Mouse (Mus musculus) kidney, embryonic 15.5 days (tissue): ENCODE measurements around the gene Trappc1. TPM values are rescaled to one million over a fixed set of nuclear protein-coding genes. Genes with fewer than 3 reads are reported as not detected.
A peak's percentile ranks its signal among the peaks of the same experiment; 100 is the strongest.

ENCODE experiments used
- ATAC-seq: fragments of 200-750 bp; cut with Nextera tagmentation; replicated peaks from 2 replicates; pipeline ENCODE4 v1.8.0; 2017; ENCODE audit warnings: moderate TSS enrichment; ENCODE audit not compliant: low FRiP score
- H3K27ac ChIP-seq: fragments of 300-500 bp; sonication (generic); 2 replicates; pipeline ENCODE4 v1.5.1; 2015; ENCODE audit warnings: mild to moderate bottlenecking, inconsistent platforms
- H3K27me3 ChIP-seq: fragments of 300-500 bp; sonication (generic); 2 replicates; pipeline ENCODE4 v1.6.1; 2015; ENCODE audit warnings: inconsistent platforms
- H3K36me3 ChIP-seq: fragments of 300-500 bp; sonication (generic); 2 replicates; pipeline ENCODE4 v1.6.1; 2015; ENCODE audit warnings: inconsistent platforms
- H3K4me1 ChIP-seq: fragments of 300-500 bp; sonication (generic); 2 replicates; pipeline ENCODE4 v1.6.1; 2015; ENCODE audit warnings: inconsistent platforms
- H3K4me2 ChIP-seq: fragments of 300-500 bp; sonication (generic); 2 replicates; pipeline ENCODE4 v1.6.1; 2015; ENCODE audit warnings: moderate library complexity, mild to moderate bottlenecking, inconsistent platforms
- H3K4me3 ChIP-seq: fragments of 300-500 bp; sonication (generic); replicated peaks from 2 replicates; pipeline ENCODE4 v1.5.1; 2015; ENCODE audit warnings: mild to moderate bottlenecking, inconsistent platforms
- H3K9ac ChIP-seq: fragments of 300-500 bp; sonication (generic); 2 replicates; pipeline ENCODE4 v1.6.1; 2015; ENCODE audit warnings: mild to moderate bottlenecking, inconsistent platforms
- H3K9me3 ChIP-seq: fragments of 300-500 bp; sonication (generic); replicated peaks from 2 replicates; pipeline ENCODE4 v1.6.1; 2016; ENCODE audit warnings: inconsistent platforms
- WGBS: fragments of 180-500 bp; shearing (Covaris S2); methylation state at CpG from one replicate; pipeline ENCODE4 v1.1.7; 2015; ENCODE audit warnings: mixed read lengths; 5-methylcytosine and 5-hydroxymethylcytosine counted together
- polyA plus RNA-seq: library from polyadenylated mRNA; unstranded; fragments of >200 nt; fragmentation: Nextera tagmentation; extraction: Ambion mirVana; gene quantifications from 2 replicates; pipeline ENCODE4 v1.2.1, GENCODE M21; 2015

Gene Trappc1
- polyA plus RNA-seq, 1 experiment from 2014 or later: 160 TPM

- WGBS: 13% methylated on average over 6 of the region's 6 CpGs
- no peaks in the 10 kb centered on the region for H3K27me3 ChIP-seq
- H3K9ac ChIP-seq: peak overlapping the region; percentile 45
- peak overlapping the region; percentile 100 for H3K27ac ChIP-seq
- no peaks in the 10 kb centered on the region for H3K9me3 ChIP-seq
- H3K4me2 ChIP-seq: peak overlapping the region; percentile 87
- H3K4me3 ChIP-seq: peak overlapping the region; percentile 94
- no peak for ATAC-seq
- H3K36me3 ChIP-seq: peaks cover 31% of the 10 kb centered on the region
- H3K4me1 ChIP-seq: peaks cover 52% of the 10 kb centered on the region
These were observed 41.9 kb downstream of the Trappc1 start for GRCm38 (mm10) chr11:69365722-69366121.

GRCm38 (mm10) chr11:69366157-69366854 is 42.5 kb downstream of the Trappc1 start:
- Histone ChIP-seq H3K9me3 (no peaks in the 10 kb centered on the region), H3K4me1 (peaks cover 58% of the 10 kb centered on the region), H3K36me3 (peaks cover 25% of the 10 kb centered on the region), H3K27me3 (no peaks in the 10 kb centered on the region), H3K4me3 (peak overlapping the region; percentile 94), H3K27ac (peak overlapping the region; percentile 100), H3K4me2 (peak overlapping the region; percentile 87), H3K9ac (peak overlapping the region; percentile 99)
- WGBS: 1% methylated on average over 26 of the region's 26 CpGs
- peak; percentile 83 for ATAC-seq

DNA sequence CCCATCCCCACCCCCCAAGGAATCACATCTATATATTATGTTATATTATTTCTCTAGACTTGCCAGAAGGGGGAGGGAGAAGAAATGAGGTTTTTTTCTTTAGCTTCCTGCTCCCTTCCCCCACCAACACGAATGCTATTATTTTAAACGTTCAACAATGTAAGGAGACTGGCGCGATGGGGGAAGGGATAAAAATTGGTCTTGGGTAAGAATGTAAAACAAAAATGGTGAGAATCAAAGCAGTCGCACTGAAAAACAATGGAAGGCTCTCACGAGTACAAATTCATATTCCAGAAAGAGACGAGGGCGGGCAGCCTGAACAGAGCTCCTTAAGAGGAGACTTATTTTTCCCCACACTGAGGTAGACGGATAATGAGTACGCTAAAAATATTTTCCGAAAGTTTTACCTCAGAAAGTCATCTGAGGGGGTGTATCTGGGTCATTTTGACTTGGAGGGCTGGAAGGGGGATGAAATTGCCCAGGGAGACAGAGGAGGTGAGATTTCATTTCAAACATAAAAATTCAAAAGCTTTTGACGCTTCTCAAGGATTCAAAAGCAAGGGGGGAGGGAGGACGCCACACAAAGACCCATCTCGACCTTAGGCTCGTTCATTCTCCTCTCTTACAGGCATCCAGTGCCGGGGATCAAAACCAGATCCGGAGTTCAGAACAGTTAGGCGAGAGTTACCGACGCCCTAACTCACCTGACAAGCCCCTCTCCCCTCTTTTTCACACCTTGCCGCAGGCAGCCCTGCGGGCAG is 43.3 kb downstream of the Trappc1 start:
- Histone ChIP-seq H3K4me3 (peak overlapping the region; percentile 94), H3K27ac (peak overlapping the region; percentile 100), H3K36me3 (peaks cover 18% of the 10 kb centered on the region), H3K4me1 (peaks cover 63% of the 10 kb centered on the region), H3K9me3 (no peaks in the 10 kb centered on the region), H3K27me3 (no peaks in the 10 kb centered on the region), H3K4me2 (peak overlapping the region; percentile 87), H3K9ac (peak overlapping the region; percentile 99)
- ATAC-seq: no peak
- WGBS: under 1% methylated on average over 22 of the region's 22 CpGs

- Histone ChIP-seq H3K27me3 (no peaks in the 10 kb centered on the region), H3K4me3 (peak overlapping the region; percentile 94), H3K4me1 (peaks cover 71% of the 10 kb centered on the region), H3K4me2 (peak overlapping the region; percentile 87), H3K9ac (peak overlapping the region; percentile 99), H3K27ac (peak overlapping the region; percentile 100), H3K36me3 (peaks cover 12% of the 10 kb centered on the region), H3K9me3 (no peaks in the 10 kb centered on the region)
- ATAC-seq: 0 out of 2 replicates have a peak, but pooled peaks have one; percentile 3
- WGBS: 1% methylated on average over 22 of the region's 22 CpGs
These were observed 44.0 kb downstream of the Trappc1 start for GRCm38 (mm10) chr11:69367616-69368355.

DNA sequence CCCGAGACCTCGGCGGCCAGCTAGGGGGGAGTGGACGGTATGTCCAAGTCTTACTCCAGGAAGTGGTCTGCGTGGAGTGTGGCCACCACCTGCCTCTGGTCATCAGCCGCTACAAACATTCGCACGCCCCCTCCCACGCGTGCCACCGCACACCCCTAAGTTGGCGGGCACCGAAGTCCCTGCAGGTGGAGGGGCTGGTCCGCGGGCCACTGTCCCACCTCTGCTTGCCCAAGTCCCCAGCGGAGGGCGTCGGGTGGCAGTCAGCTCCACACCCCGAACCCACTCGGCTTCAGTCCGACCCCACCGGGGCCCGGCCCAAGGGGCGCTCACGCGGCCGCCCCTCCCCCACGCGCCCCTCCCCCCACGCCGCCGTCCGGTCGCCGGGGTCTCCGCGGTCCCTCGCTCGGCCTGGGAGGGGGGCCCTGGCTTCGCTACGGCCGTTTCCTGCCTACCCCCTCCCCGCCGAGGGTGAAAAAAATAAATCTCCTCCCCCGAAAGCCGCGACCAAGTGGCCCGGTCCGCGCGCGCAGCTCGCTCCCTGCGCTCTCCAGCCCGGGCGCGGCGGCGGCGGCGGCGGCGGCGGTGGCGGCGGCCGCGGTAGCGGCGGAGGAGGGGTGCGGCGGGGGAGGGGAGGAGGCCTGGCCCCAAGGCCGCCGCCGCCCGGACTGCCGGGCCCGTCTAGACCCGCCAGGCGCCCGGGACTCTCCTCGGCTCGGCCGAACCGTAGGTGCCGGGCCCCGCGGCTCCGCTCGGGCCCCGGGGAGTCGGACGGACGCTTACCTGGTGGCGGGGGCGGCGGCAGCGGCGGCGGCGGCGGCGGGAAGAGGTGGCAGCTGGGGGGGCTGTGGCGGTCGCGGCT is 44.8 kb downstream of the Trappc1 start:
- Histone ChIP-seq H3K9me3 (no peaks in the 10 kb centered on the region), H3K4me1 (peaks cover 69% of the 10 kb centered on the region), H3K27ac (peak overlapping the region; percentile 100), H3K27me3 (no peaks in the 10 kb centered on the region), H3K4me3 (peak overlapping the region; percentile 94), H3K36me3 (peaks cover 12% of the 10 kb centered on the region), H3K9ac (peak overlapping the region; percentile 99), H3K4me2 (peak overlapping the region; percentile 87)
- WGBS: under 1% methylated on average over 67 of the region's 106 CpGs
- ATAC-seq: no peak

DNA sequence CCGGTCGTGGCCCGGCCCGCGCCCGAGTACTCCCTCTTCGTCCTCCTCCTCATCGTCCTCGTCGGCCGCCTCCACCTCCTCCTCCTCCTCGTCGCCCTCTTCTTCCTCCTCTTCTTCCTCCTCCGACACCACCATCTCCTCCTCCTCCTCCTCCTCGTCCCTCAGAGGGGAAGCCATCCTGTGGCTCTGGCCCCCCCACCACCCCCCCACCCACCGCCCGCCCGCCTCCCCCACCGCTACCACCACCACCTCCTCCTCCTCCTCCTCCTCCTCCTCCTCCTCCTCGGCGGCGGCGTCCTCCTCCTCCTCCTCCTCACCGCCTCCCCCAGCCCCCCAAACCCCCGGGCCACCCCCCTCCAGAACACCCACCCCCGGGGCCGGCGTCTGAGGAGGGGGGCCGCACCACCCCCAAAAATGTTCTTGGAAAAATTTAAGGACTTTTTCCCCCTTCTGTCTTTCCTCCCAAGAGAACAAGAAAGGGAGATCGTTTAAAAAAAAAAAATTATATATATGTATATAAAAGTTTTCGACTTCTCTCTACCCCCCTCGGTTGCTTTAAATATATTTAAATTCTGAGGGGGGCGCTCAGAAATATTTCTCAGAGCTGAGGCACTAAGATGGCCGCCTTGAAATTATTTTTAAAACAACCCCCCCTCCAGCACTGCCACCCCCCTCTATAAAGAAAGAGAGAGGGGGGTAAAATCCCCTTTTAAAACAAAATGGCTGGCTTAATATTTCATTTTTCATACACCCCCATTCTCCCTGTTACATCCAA is 45.6 kb downstream of the Trappc1 start, which contains the start of gene Chd3:
Gene Chd3, minus strand, starts transcription at position 192 of the 775 bp plus-strand sequence.
- H3K4me2 ChIP-seq: peak within 1 kb of the TSS; percentile 87

GRCm38 (mm10) chr11:69369990-69370816 is 46.4 kb downstream of the Trappc1 start:
- Histone ChIP-seq H3K36me3 (peaks cover 24% of the 10 kb centered on the region), H3K9ac (peak overlapping the region; percentile 99), H3K4me1 (peaks cover 55% of the 10 kb centered on the region), H3K4me3 (peak overlapping the region; percentile 94), H3K27ac (peak overlapping the region; percentile 100), H3K9me3 (no peaks in the 10 kb centered on the region), H3K4me2 (peak overlapping the region; percentile 87), H3K27me3 (no peaks in the 10 kb centered on the region)
- ATAC-seq: no peak
- WGBS: 21% methylated on average over 2 of the region's 2 CpGs

More for the DNA sequence above, 45.6 kb downstream of the Trappc1 start, which contains the start of gene Chd3:
- peak within 1 kb of the TSS; percentile 99 for H3K9ac ChIP-seq
- peaks cover 18% of the 10 kb centered on the region for H3K36me3 ChIP-seq
- no peak for ATAC-seq
- H3K27ac ChIP-seq: peak within 1 kb of the TSS; percentile 100
- peak within 1 kb of the TSS; percentile 94 for H3K4me3 ChIP-seq
- H3K9me3 ChIP-seq: no peaks in the 10 kb centered on the region
- H3K27me3 ChIP-seq: no peaks in the 10 kb centered on the region
- WGBS: 3% methylated on average over 15 of the region's 34 CpGs
- peaks cover 63% of the 10 kb centered on the region for H3K4me1 ChIP-seq

- 15% methylated on average over 9 of the region's 9 CpGs for WGBS
- ATAC-seq: no peak
- H3K4me3 ChIP-seq: peak overlapping the region; percentile 27
- H3K9me3 ChIP-seq: no peaks in the 10 kb centered on the region
- H3K9ac ChIP-seq: no peak overlapping the region; the same call in 1 of the 2 replicates
- H3K4me1 ChIP-seq: peaks cover 48% of the 10 kb centered on the region
- H3K36me3 ChIP-seq: peaks cover 30% of the 10 kb centered on the region
- no peaks in the 10 kb centered on the region for H3K27me3 ChIP-seq
- peak overlapping the region; percentile 90 for H3K27ac ChIP-seq
- H3K4me2 ChIP-seq: peak overlapping the region; percentile 48
These were observed 47.0 kb downstream of the Trappc1 start for GRCm38 (mm10) chr11:69370817-69371215.

- ATAC-seq: no peak
- H3K36me3 ChIP-seq: peaks cover 38% of the 10 kb centered on the region
- H3K4me2 ChIP-seq: peak overlapping the region; percentile 48
- peak overlapping the region; percentile 27 for H3K4me3 ChIP-seq
- H3K9me3 ChIP-seq: no peaks in the 10 kb centered on the region
- H3K9ac ChIP-seq: no peak overlapping the region
- H3K27me3 ChIP-seq: no peaks in the 10 kb centered on the region
- H3K4me1 ChIP-seq: peaks cover 42% of the 10 kb centered on the region
- WGBS: 32% methylated on average over 12 of the region's 12 CpGs
- peak overlapping the region; percentile 90 for H3K27ac ChIP-seq
These were observed 47.8 kb downstream of the Trappc1 start for GRCm38 (mm10) chr11:69371601-69372000.
